In genomic region chr10:98913961-98914809, GRCm38 (mm10) we compare ENCODE assay signal across 8 mouse cellular contexts. TPM values are rescaled to one million over a fixed set of nuclear protein-coding genes. Genes with fewer than 3 reads are reported as not detected.
DNase-seq lines count a peak whose midpoint lies in the region; ATAC-seq and TF ChIP-seq lines count a peak whose summit lies in the region.

Gene Atp2b1, plus strand, starts transcription at chr10:98914406.

- H3K27me3 ChIP-seq in embryonic facial prominence, embryonic 13.5 days: no peaks in the 10 kb centered on the region
- no peaks in the 10 kb centered on the region for H3K27me3 ChIP-seq in heart, adult 2 months (ENCODE audit: control insufficient read depth, insufficient read depth, low read length)
- no peaks in the 10 kb centered on the region for H3K27me3 ChIP-seq in limb, embryonic 13.5 days
- no peaks in the 10 kb centered on the region for H3K27me3 ChIP-seq in midbrain, embryonic 16.5 days (ENCODE audit: control insufficient read depth, insufficient read depth, low read depth, low read length)

- H3K9me3 ChIP-seq in embryonic facial prominence, embryonic 13.5 days: no peaks in the 10 kb centered on the region
- H3K9me3 ChIP-seq in limb, embryonic 13.5 days: no peaks in the 10 kb centered on the region
- H3K9me3 ChIP-seq in midbrain, embryonic 16.5 days (replicated peaks; ENCODE audit: control insufficient read depth, low read length, poor library complexity, severe bottlenecking): no peaks in the 10 kb centered on the region

- TF ChIP-seq EP300 in heart, adult 2 months (IDR thresholded peaks at IDR 0.05; ENCODE audit: insufficient read depth, low read depth, low read length): 0 out of 2 replicates have a peak, but pooled peaks have one; percentile 3

- TF ChIP-seq POLR2A in heart, adult 2 months (IDR thresholded peaks at IDR 0.05; ENCODE audit: insufficient read depth, low read depth, low read length): peak; percentile 80

- peaks cover 7% of the 10 kb centered on the region for H3K4me1 ChIP-seq in embryonic facial prominence, embryonic 13.5 days
- no peaks in the 10 kb centered on the region; the same call in 1 of the 2 replicates for H3K4me1 ChIP-seq in heart, adult 2 months (ENCODE audit: control insufficient read depth, insufficient read depth, low read length)
- H3K4me1 ChIP-seq in limb, embryonic 13.5 days: peaks cover 13% of the 10 kb centered on the region
- peaks cover 12% of the 10 kb centered on the region for H3K4me1 ChIP-seq in midbrain, embryonic 16.5 days (ENCODE audit: control insufficient read depth, insufficient read depth, low read length)

- H3K4me2 ChIP-seq in embryonic facial prominence, embryonic 13.5 days: peak within 1 kb of the TSS; percentile 86
- peak within 1 kb of the TSS; percentile 96 for H3K4me2 ChIP-seq in limb, embryonic 13.5 days (replicated peaks)
- peak within 1 kb of the TSS; percentile 79 for H3K4me2 ChIP-seq in midbrain, embryonic 16.5 days (ENCODE audit: low read length)

- H3K9ac ChIP-seq in embryonic facial prominence, embryonic 13.5 days: peak within 1 kb of the TSS; percentile 91
- H3K9ac ChIP-seq in heart, adult 2 months (ENCODE audit: low read depth, low read length): peak within 1 kb of the TSS; percentile 97
- peak within 1 kb of the TSS; percentile 87 for H3K9ac ChIP-seq in limb, embryonic 13.5 days
- peak within 1 kb of the TSS; percentile 97 for H3K9ac ChIP-seq in midbrain, embryonic 16.5 days (ENCODE audit: low read depth, low read length)

- H3K27ac ChIP-seq in embryonic facial prominence, embryonic 13.5 days: peak within 1 kb of the TSS; percentile 99
- peak within 1 kb of the TSS; percentile 100 for H3K27ac ChIP-seq in heart, adult 2 months
- peak within 1 kb of the TSS; percentile 98 for H3K27ac ChIP-seq in limb, embryonic 13.5 days
- H3K27ac ChIP-seq in midbrain, embryonic 16.5 days (ENCODE audit: low read length): peak within 1 kb of the TSS; percentile 98

- H3K36me3 ChIP-seq in embryonic facial prominence, embryonic 13.5 days: no peaks in the 10 kb centered on the region
- H3K36me3 ChIP-seq in heart, adult 2 months (ENCODE audit: control insufficient read depth, insufficient read depth, low read length): no peaks in the 10 kb centered on the region
- no peaks in the 10 kb centered on the region for H3K36me3 ChIP-seq in limb, embryonic 13.5 days
- H3K36me3 ChIP-seq in midbrain, embryonic 16.5 days (ENCODE audit: control insufficient read depth, insufficient read depth, low read length): no peaks in the 10 kb centered on the region

- intact Hi-C loops in heart, adult 2 months (cut with DNase I): loop anchor here (2.0 to 10.0 kb wide), 6 partner anchors 57 to 419 kb away; partner anchors contain the start of genes Galnt4 and Poc1b

- ATAC-seq in embryonic facial prominence, embryonic 13.5 days (ENCODE audit: insufficient number of reproducible peaks, insufficient read depth, low FRiP score, low TSS enrichment, low read depth): peak; percentile 95
- ATAC-seq in limb, embryonic 13.5 days (ENCODE audit: low FRiP score, low read depth): peak; percentile 95
- ATAC-seq in midbrain, embryonic 16.5 days: peak; percentile 95

- peaks cover 3% of the 10 kb centered on the region; the same call in 1 of the 2 replicates for H3K79me2 ChIP-seq in heart, adult 2 months (replicated peaks; ENCODE audit: control insufficient read depth, insufficient read depth, low read length)

- TF ChIP-seq CTCF in heart, adult 2 months (IDR thresholded peaks at IDR 0.05): peak; percentile 44

- peak within 1 kb of the TSS; percentile 88 for H3K4me3 ChIP-seq in embryonic facial prominence, embryonic 13.5 days
- peak within 1 kb of the TSS; percentile 95 for H3K4me3 ChIP-seq in heart, adult 2 months
- H3K4me3 ChIP-seq in limb, embryonic 13.5 days: peak within 1 kb of the TSS; percentile 89
- peak within 1 kb of the TSS; percentile 94 for H3K4me3 ChIP-seq in midbrain, embryonic 16.5 days (ENCODE audit: low read depth, low read length)

- DNase-seq in 3134 (ENCODE audit: extremely low read depth, insufficient read length, low spot score): peak; percentile 96
- DNase-seq in adrenal gland, postnatal 36 days: peak; percentile 96 to 97
- peak; percentile 95 to 99 for DNase-seq in heart, adult 2 months
- DNase-seq in kidney, adult 8-10 months: peak; percentile 93 to 95
- peak; percentile 91 to 95 for DNase-seq in spleen, postnatal 10 days (ENCODE audit: low spot score in 2 of 2)

- WGBS in embryonic facial prominence, embryonic 13.5 days: 0% methylated on average over 99 of the region's 120 CpGs
- WGBS in heart, adult 2 months: under 1% methylated on average over 95 of the region's 120 CpGs
- 0% methylated on average over 83 of the region's 120 CpGs for WGBS in limb, embryonic 13.5 days
- WGBS in midbrain, embryonic 16.5 days: under 1% methylated on average over 71 of the region's 120 CpGs

RNA-seq across cellular contexts. Expression of gene Atp2b1, which starts in this region (rescaled TPM):
- 10 to 100 TPM; 50.1 to 57.9 TPM for total RNA-seq in adrenal gland, postnatal 36 days (2021)
- 119 and 127 TPM in 2 replicates for polyA plus RNA-seq in embryonic facial prominence, embryonic 13.5 days (2015; fragmentation: Nextera tagmentation; extraction: Ambion mirVana)
- total RNA-seq in heart, adult 2 months (2021): 10 to 100 TPM; 64.6 to 74.4 TPM
- polyA plus RNA-seq in heart, adult 2 months (2012; rRNA removed): 15.1 and 28.2 TPM in 2 replicates
- polyA plus RNA-seq in limb, embryonic 13.5 days (2015; fragmentation: Nextera tagmentation; extraction: Ambion mirVana): 152 and 155 TPM in 2 replicates
- polyA plus RNA-seq in midbrain, embryonic 16.5 days (2015; fragmentation: Nextera tagmentation; extraction: Ambion mirVana): 238 and 246 TPM in 2 replicates

Comparison
In these comparisons a context has a peak if more than half of its experiments do, and no peak if none do; other contexts are left out.
1. Peak in every context shown above with its lines: DNase-seq, ATAC-seq, H3K4me3 ChIP-seq and H3K27ac ChIP-seq.